Mouse (Mus musculus) thymus, postnatal 10 days (tissue): Measurements from ENCODE around the gene Capza1.
"Not testable (repeated sequence)": the region's sequence is repeated elsewhere in the genome, so short reads cannot be mapped to it uniquely, and the experiment has no call there.

Experiments used
- DNase-seq, 2 experiments: peaks; one replicate each; pipeline ENCODE4 v3.0.0; 2021; ENCODE audit warnings: low spot score in 2 of 2

Capza1 gene

GRCm38 (mm10) chr3:104817481-104817990 lies 46.8 kb downstream of the Capza1 start:
- peak; percentile 45 to 60 for DNase-seq

- no peak for DNase-seq
These were observed 48.2 kb downstream of the Capza1 start for GRCm38 (mm10) chr3:104816130-104816529.

- no peak for DNase-seq
These were observed 49.0 kb downstream of the Capza1 start for GRCm38 (mm10) chr3:104815346-104815745.

GRCm38 (mm10) chr3:104814746-104815145 lies 49.6 kb downstream of the Capza1 start:
- DNase-seq, result no peak

GRCm38 (mm10) chr3:104813227-104813626 lies 51.1 kb downstream of the Capza1 start:
- not testable (repeated sequence) for DNase-seq

- no peak for DNase-seq
These were observed 52.1 kb downstream of the Capza1 start for GRCm38 (mm10) chr3:104812254-104812653.

- DNase-seq, result no peak
These were observed 52.6 kb downstream of the Capza1 start for GRCm38 (mm10) chr3:104811752-104812151.

GRCm38 (mm10) chr3:104805539-104805938 lies 58.8 kb downstream of the Capza1 start:
- DNase-seq, result no peak

- no peak for DNase-seq
These were observed 60.0 kb downstream of the Capza1 start for GRCm38 (mm10) chr3:104804312-104804711.

GRCm38 (mm10) chr3:104801481-104801880 lies 62.8 kb downstream of the Capza1 start:
- DNase-seq, result no peak

- no peak for DNase-seq
These were observed 63.6 kb downstream of the Capza1 start for GRCm38 (mm10) chr3:104800681-104801080.

- no peak for DNase-seq
These were observed 67.7 kb downstream of the Capza1 start for GRCm38 (mm10) chr3:104796430-104797082.

- DNase-seq, result no peak
These were observed 68.5 kb downstream of the Capza1 start for GRCm38 (mm10) chr3:104795661-104796340.

- no peak for DNase-seq
These were observed 69.3 kb downstream of the Capza1 start for GRCm38 (mm10) chr3:104794953-104795470.

- DNase-seq, result no peak
These were observed 70.2 kb downstream of the Capza1 start for GRCm38 (mm10) chr3:104793871-104794828.

- no peak for DNase-seq
These were observed 71.7 kb downstream of the Capza1 start for GRCm38 (mm10) chr3:104792360-104793270.

- DNase-seq, result no peak
These were observed 72.6 kb downstream of the Capza1 start for GRCm38 (mm10) chr3:104791671-104792070.

GRCm38 (mm10) chr3:104791017-104791416 lies 73.3 kb downstream of the Capza1 start:
- DNase-seq, result no peak

- no peak for DNase-seq
These were observed 73.8 kb downstream of the Capza1 start for GRCm38 (mm10) chr3:104790401-104790937.

- no peak for DNase-seq
These were observed 74.5 kb downstream of the Capza1 start for GRCm38 (mm10) chr3:104789822-104790221.

GRCm38 (mm10) chr3:104789312-104789605 lies 75.0 kb downstream of the Capza1 start:
- DNase-seq, result no peak
